Mouse (Mus musculus): ENCODE measurements at regions not wholly inside any gene's neighbourhood (a gene's known extent, or its start where the extent isn't known, plus 50 kb on each side); places are given as distances from the start of the nearest gene placed in this dataset.

DNA sequence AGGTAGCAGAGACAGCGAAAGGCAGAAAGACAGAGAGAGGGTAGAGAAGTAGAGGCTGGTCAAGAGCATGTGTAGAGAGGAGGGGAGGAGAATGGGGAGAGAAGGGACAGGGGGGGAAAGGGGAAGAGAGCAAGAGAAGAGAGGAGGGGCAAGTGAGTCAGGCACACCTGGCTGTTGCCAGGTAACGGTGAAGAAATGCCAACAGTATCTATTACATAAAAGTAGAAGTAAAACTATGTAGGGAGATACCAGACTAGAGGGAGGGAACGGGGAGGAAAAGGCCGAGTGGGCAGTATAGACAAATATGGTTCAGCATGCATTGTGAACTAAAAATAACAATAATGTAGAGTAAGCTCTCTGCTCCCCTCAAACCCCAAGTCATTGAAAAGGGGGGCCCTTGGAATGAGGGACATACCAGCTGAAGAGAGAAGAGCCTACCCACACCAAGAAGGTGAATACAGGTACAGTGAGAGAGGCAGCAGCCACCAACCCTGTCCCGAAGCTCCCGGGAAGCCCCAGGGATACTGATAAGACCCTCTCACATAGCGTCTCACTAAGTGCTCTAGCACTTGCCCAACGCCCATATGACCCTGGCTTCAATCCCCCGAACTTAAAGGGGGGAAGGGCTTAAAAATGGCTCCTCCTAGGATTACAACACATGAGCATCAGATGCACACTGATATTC, 56.0 kb upstream of the Hs6st1 start:
- TF ChIP-seq CTCF (IDR thresholded peaks at IDR 0.05; ENCODE audit: borderline replicate concordance, insufficient read depth, low read depth, low read length): no peak
- no peak for TF ChIP-seq POLR2A (IDR thresholded peaks at IDR 0.05; ENCODE audit: borderline replicate concordance, insufficient read depth, low read length)
